Mouse (Mus musculus) cerebellum, adult 11 months (tissue): ENCODE data around the gene Atp5f1.
"Not testable (repeated sequence)": the region's sequence is repeated elsewhere in the genome, so short reads cannot be mapped to it uniquely, and the experiment has no call there.

Experiments used
- DNase-seq: peaks from one replicate; pipeline ENCODE4 v3.0.0; 2022

Atp5f1 gene

GRCm38 (mm10) chr3:105928781-105929180 is 31.1 kb downstream of the Atp5f1 start:
- no peak for DNase-seq

- DNase-seq = no peak
Measured at GRCm38 (mm10) chr3:105928195-105928569, 31.7 kb downstream of the Atp5f1 start.

GRCm38 (mm10) chr3:105927561-105928194 is 32.2 kb downstream of the Atp5f1 start:
- DNase-seq = no peak

- DNase-seq = no peak
Measured at GRCm38 (mm10) chr3:105924616-105925015, 35.3 kb downstream of the Atp5f1 start.

- DNase-seq = no peak
Measured at GRCm38 (mm10) chr3:105921959-105922358, 37.9 kb downstream of the Atp5f1 start.

- not testable (repeated sequence) for DNase-seq
Measured at GRCm38 (mm10) chr3:105920743-105921142, 39.2 kb downstream of the Atp5f1 start.

- no peak for DNase-seq
Measured at GRCm38 (mm10) chr3:105918355-105918745, 41.5 kb downstream of the Atp5f1 start.

GRCm38 (mm10) chr3:105917656-105918354 is 42.1 kb downstream of the Atp5f1 start:
- DNase-seq = no peak

- DNase-seq = not testable (repeated sequence)
Measured at GRCm38 (mm10) chr3:105916455-105916854, 43.4 kb downstream of the Atp5f1 start.

GRCm38 (mm10) chr3:105915281-105915680 is 44.6 kb downstream of the Atp5f1 start:
- no peak for DNase-seq

- DNase-seq = no peak
Measured at GRCm38 (mm10) chr3:105913839-105914681, 45.8 kb downstream of the Atp5f1 start.

- no peak for DNase-seq
Measured at GRCm38 (mm10) chr3:105912097-105912880, 47.6 kb downstream of the Atp5f1 start.

- no peak for DNase-seq
Measured at GRCm38 (mm10) chr3:105910519-105911190, 49.2 kb downstream of the Atp5f1 start.

GRCm38 (mm10) chr3:105908976-105909375 is 50.9 kb downstream of the Atp5f1 start:
- DNase-seq = no peak

- DNase-seq = no peak
Measured at GRCm38 (mm10) chr3:105907956-105908655, 51.8 kb downstream of the Atp5f1 start.

GRCm38 (mm10) chr3:105904721-105905120 is 55.2 kb downstream of the Atp5f1 start:
- DNase-seq = no peak

GRCm38 (mm10) chr3:105904213-105904612 is 55.7 kb downstream of the Atp5f1 start:
- no peak for DNase-seq

- DNase-seq = no peak
Measured at GRCm38 (mm10) chr3:105901468-105901867, 58.4 kb downstream of the Atp5f1 start.

- DNase-seq = no peak
Measured at GRCm38 (mm10) chr3:105900716-105901115, 59.2 kb downstream of the Atp5f1 start.

- DNase-seq = no peak
Measured at GRCm38 (mm10) chr3:105900266-105900665, 59.6 kb downstream of the Atp5f1 start.

- DNase-seq = peak; percentile 68
Measured at GRCm38 (mm10) chr3:105899394-105900147, 60.3 kb downstream of the Atp5f1 start.
